ENCODE assay signal across 8 mouse cellular contexts in the genomic region with DNA sequence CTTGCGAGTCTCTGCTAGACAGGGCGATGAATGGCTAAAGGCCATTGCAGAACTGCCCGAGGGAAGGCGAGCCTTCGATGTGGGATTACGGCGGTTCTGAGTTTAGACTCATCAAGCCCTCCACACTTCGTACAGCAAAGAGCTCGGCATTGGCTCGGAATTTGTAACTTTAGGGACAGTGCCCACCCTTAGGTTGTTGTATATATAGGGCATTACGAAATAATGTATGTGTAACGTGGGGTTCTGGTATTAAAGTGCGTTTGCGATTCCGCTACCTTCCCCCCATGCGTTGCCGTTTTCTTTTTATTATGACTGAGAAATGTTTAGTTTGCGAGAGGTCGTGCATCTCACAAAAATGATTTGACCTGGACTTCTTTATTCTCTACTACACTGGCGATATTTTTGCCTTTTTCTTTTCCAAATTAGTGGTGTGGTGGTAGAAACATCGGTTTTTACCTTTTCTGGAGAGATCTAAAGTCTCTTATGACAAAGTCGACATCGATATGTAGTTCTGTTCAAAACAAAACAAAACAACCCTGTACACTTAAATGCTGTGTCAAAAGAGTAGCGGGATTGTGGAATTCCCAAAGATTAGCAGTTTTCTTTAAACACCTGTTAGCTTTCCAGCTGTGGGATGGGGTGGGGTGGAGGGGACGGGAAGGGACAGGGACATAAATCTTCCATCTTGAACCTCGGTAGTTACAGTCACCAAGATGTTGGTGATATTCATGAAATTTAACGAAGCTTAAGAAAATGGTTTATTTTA. TPM values are rescaled to one million over a fixed set of nuclear protein-coding genes. Genes with fewer than 3 reads are reported as not detected.
DNase-seq lines count a peak whose midpoint lies in the region; ATAC-seq and TF ChIP-seq lines count a peak whose summit lies in the region.
"Not testable (repeated sequence)": the region's sequence is repeated elsewhere in the genome, so short reads cannot be mapped to it uniquely, and the experiment has no call there.

No protein-coding gene starts in this region.

- DNase-seq in CD4-positive, CD25-positive, alpha-beta regulatory T cell, adult 2 months (ENCODE audit: low read depth, low spot score) = peak; percentile 9
- not testable (repeated sequence) for DNase-seq in intestine, embryonic 14.5 days (ENCODE audit: low spot score); limb, embryonic 14.5 days (ENCODE audit: low spot score)

- H3K36me3 ChIP-seq in erythroblast, embryonic 14.5 days (ENCODE audit: control insufficient read depth); heart, embryonic 13.5 days; intestine, embryonic 14.5 days (ENCODE audit: control insufficient read depth, insufficient read depth, low read length); limb, embryonic 14.5 days (ENCODE audit: control insufficient read depth, insufficient read depth, low read length); macrophage (ENCODE audit: inconsistent target); neural tube, embryonic 13.5 days: not testable (repeated sequence)

- not testable (repeated sequence) for H3K9me3 ChIP-seq in erythroblast, embryonic 14.5 days (ENCODE audit: control insufficient read depth, low read length); heart, embryonic 13.5 days; intestine, embryonic 14.5 days (ENCODE audit: control insufficient read depth, low read length); limb, embryonic 14.5 days (ENCODE audit: control insufficient read depth, low read length); neural tube, embryonic 13.5 days

- WGBS in heart, embryonic 13.5 days = 7% methylated on average over 15 of the region's 27 CpGs
- 6% methylated on average over 12 of the region's 27 CpGs for WGBS in intestine, embryonic 14.5 days
- WGBS in limb, embryonic 14.5 days = 7% methylated on average over 12 of the region's 27 CpGs
- 0% methylated on average over 10 of the region's 27 CpGs for WGBS in macrophage (ENCODE audit: missing documents)
- 10% methylated on average over 14 of the region's 27 CpGs for WGBS in neural tube, embryonic 13.5 days

- not testable (repeated sequence) for H3K27ac ChIP-seq in bone marrow macrophage, adult 2 months (ENCODE audit: insufficient read depth, low read depth, low read length); heart, embryonic 13.5 days (replicated peaks); intestine, embryonic 14.5 days (ENCODE audit: low read depth); limb, embryonic 14.5 days (replicated peaks; ENCODE audit: low read depth, low read length); neural tube, embryonic 13.5 days (replicated peaks)
- H3K27ac ChIP-seq in macrophage = peak overlapping the region; percentile 10; the same call in 1 of the 2 replicates

- TF ChIP-seq CTCF in bone marrow macrophage, adult 2 months (IDR thresholded peaks at IDR 0.05; ENCODE audit: low read depth, low read length) = not testable (repeated sequence)

- not testable (repeated sequence) for ATAC-seq in heart, embryonic 13.5 days (ENCODE audit: extremely low read depth, insufficient number of reproducible peaks, low FRiP score, low TSS enrichment); intestine, embryonic 14.5 days (replicated peaks; ENCODE audit: low FRiP score, low TSS enrichment, low read depth); limb, embryonic 14.5 days (ENCODE audit: low FRiP score, low read depth)
- peak; percentile 1; the same call in 1 of the 2 replicates for ATAC-seq in neural tube, embryonic 13.5 days (ENCODE audit: low read depth)

- peak overlapping the region; percentile 81 for H3K9ac ChIP-seq in heart, embryonic 13.5 days
- peak overlapping the region; percentile 14 for H3K9ac ChIP-seq in intestine, embryonic 14.5 days (ENCODE audit: low read length)
- peak overlapping the region; percentile 34 for H3K9ac ChIP-seq in limb, embryonic 14.5 days (ENCODE audit: low read depth, low read length, severe bottlenecking)
- peak overlapping the region; percentile 65 for H3K9ac ChIP-seq in neural tube, embryonic 13.5 days

- not testable (repeated sequence) for H3K79me2 ChIP-seq in macrophage (ENCODE audit: inconsistent target)

- peak overlapping the region; percentile 63 for H3K4me3 ChIP-seq in bone marrow macrophage, adult 2 months (ENCODE audit: insufficient read depth, low read length)
- peak overlapping the region; percentile 72 for H3K4me3 ChIP-seq in erythroblast, embryonic 14.5 days (replicated peaks)
- peak overlapping the region; percentile 58 for H3K4me3 ChIP-seq in heart, embryonic 13.5 days
- peak overlapping the region; percentile 39 for H3K4me3 ChIP-seq in intestine, embryonic 14.5 days (ENCODE audit: low read depth, low read length)
- H3K4me3 ChIP-seq in limb, embryonic 14.5 days (replicated peaks; ENCODE audit: low read length) = peak overlapping the region; percentile 37
- peak overlapping the region; percentile 67 for H3K4me3 ChIP-seq in macrophage (ENCODE audit: inconsistent target)
- peak overlapping the region; percentile 42 for H3K4me3 ChIP-seq in neural tube, embryonic 13.5 days

- not testable (repeated sequence) for H3K4me1 ChIP-seq in bone marrow macrophage, adult 2 months (ENCODE audit: control insufficient read depth, insufficient read depth, low read length); intestine, embryonic 14.5 days (replicated peaks; ENCODE audit: control insufficient read depth, insufficient read depth, low read length); limb, embryonic 14.5 days (ENCODE audit: control insufficient read depth, insufficient read depth, low read length)
- H3K4me1 ChIP-seq in erythroblast, embryonic 14.5 days (ENCODE audit: control insufficient read depth) = peaks cover 13% of the 10 kb centered on the region
- peaks cover 13% of the 10 kb centered on the region for H3K4me1 ChIP-seq in heart, embryonic 13.5 days
- peaks cover 13% of the 10 kb centered on the region for H3K4me1 ChIP-seq in neural tube, embryonic 13.5 days (replicated peaks)

- H3K4me2 ChIP-seq in heart, embryonic 13.5 days = peak overlapping the region; percentile 88
- peak overlapping the region; percentile 78 for H3K4me2 ChIP-seq in intestine, embryonic 14.5 days (ENCODE audit: low read length)
- peak overlapping the region; percentile 70 for H3K4me2 ChIP-seq in limb, embryonic 14.5 days (replicated peaks; ENCODE audit: low read depth, low read length, severe bottlenecking)
- peak overlapping the region; percentile 76 for H3K4me2 ChIP-seq in neural tube, embryonic 13.5 days

- not testable (repeated sequence) for TF ChIP-seq POLR2A in bone marrow macrophage, adult 2 months (IDR thresholded peaks at IDR 0.05; ENCODE audit: borderline replicate concordance, low read depth, low read length); limb, embryonic 14.5 days (IDR thresholded peaks at IDR 0.05; ENCODE audit: borderline replicate concordance, extremely low read depth, insufficient read depth, insufficient read length)

- not testable (repeated sequence) for H3K27me3 ChIP-seq in erythroblast, embryonic 14.5 days (ENCODE audit: control insufficient read depth); heart, embryonic 13.5 days (replicated peaks); intestine, embryonic 14.5 days (replicated peaks; ENCODE audit: control insufficient read depth, insufficient read depth, low read length); limb, embryonic 14.5 days (ENCODE audit: control insufficient read depth, insufficient read depth, low read length); neural tube, embryonic 13.5 days

RNA-seq across cellular contexts. Expression of a gene that starts 0.5 kb away (rescaled TPM):
- polyA plus RNA-seq in bone marrow macrophage, adult 2 months (2012; ENCODE audit: insufficient read depth, insufficient read length, missing spikeins) = 3.0 and 4.0 TPM in 2 replicates
- polyA plus RNA-seq in erythroblast, embryonic 14.5 days (2012) = 0.02 and 0.09 TPM in 2 replicates
- 2.1 and 2.5 TPM in 2 replicates for polyA plus RNA-seq in heart, embryonic 13.5 days (2015; fragmentation: Nextera tagmentation; extraction: Ambion mirVana)
- polyA plus RNA-seq in intestine, embryonic 14.5 days (2014; fragmentation: Nextera tagmentation; extraction: Ambion mirVana) = 2.7 and 3.1 TPM in 2 replicates
- 2.6 and 3.7 TPM in 2 replicates for polyA plus RNA-seq in limb, embryonic 14.5 days (2012; rRNA removed)
- polyA plus RNA-seq in limb, embryonic 14.5 days (2014; fragmentation: Nextera tagmentation; extraction: Ambion mirVana) = 2.5 and 2.8 TPM in 2 replicates
- 10 to 100 TPM in 6 of 26 experiments, 1 to 10 TPM in 17, under 1 TPM in 3; 0.76 to 11.8 (median 5.0) TPM for total RNA-seq in macrophage (2018; cell fraction: chromatin; rRNA removed)
- 1 to 10 TPM in 11 of 26 experiments, under 1 TPM in 15; 0.34 to 2.1 (median 0.96) TPM for total RNA-seq in macrophage (2018; cell fraction: cytosol; rRNA removed)
- total RNA-seq in macrophage (2018; cell fraction: nucleus; rRNA removed) = 10 to 100 TPM in 6 of 26 experiments, 1 to 10 TPM in 18, under 1 TPM in 2; 0.69 to 15.6 (median 4.0) TPM
- 0.74 to 1.9 TPM (median 0.90 TPM) in 3 replicates for polyA plus RNA-seq in macrophage (2018)
- 3.5 and 3.6 TPM in 2 replicates for polyA plus RNA-seq in neural tube, embryonic 13.5 days (2015; fragmentation: Nextera tagmentation; extraction: Ambion mirVana)

Comparison
In these comparisons a context has a peak if more than half of its experiments do, and no peak if none do; other contexts are left out.
1. H3K9ac ChIP-seq: peak in every context shown above with its lines; median percentile 81 in heart, embryonic 13.5 days; 65 in neural tube, embryonic 13.5 days; 34 in limb, embryonic 14.5 days; 14 in intestine, embryonic 14.5 days.